Mouse (Mus musculus) layer of hippocampus, adult 2 months (tissue): ENCODE results near the gene Ppan. TPM values are rescaled to one million over a fixed set of nuclear protein-coding genes. Genes with fewer than 3 reads are reported as not detected.
A peak's percentile ranks its signal among the peaks of the same experiment; 100 is the strongest.

Experiments used
- DNase-seq, 2 experiments: peaks; one replicate each; pipeline ENCODE4 v3.0.0; 2022; ENCODE audit warnings: low spot score in 2 of 2
- H3K27ac ChIP-seq: fragments of 200-600 bp; 2 replicates; pipeline ENCODE4 v1.8.1; 2022
- H3K4me3 ChIP-seq: fragments of 200-600 bp; 2 replicates; pipeline ENCODE4 v1.8.1; 2022; ENCODE audit warnings: mild to moderate bottlenecking
- CTCF ChIP-seq: fragments of 200-600 bp; conservative IDR thresholded peaks from 2 replicates; pipeline ENCODE4 v1.8.1; 2022; ENCODE audit warnings: antibody characterized with exemption, mild to moderate bottlenecking, moderate library complexity
- microRNA-seq, 2 experiments: library from miRNA; unstranded; fragments of <30 nt; microRNA quantifications; one replicate each; pipeline ENCODE4 v1.2.0; 2021
- total RNA-seq, 2 experiments: library from RNA; stranded (reverse); gene quantifications; 2 replicates each; pipeline ENCODE4 v1.2.3; 2021

Ppan gene
- total RNA-seq, 2 experiments from 2014 or later = 27.5 to 27.6 TPM

- H3K4me3 ChIP-seq = no peak overlapping the region
- TF ChIP-seq CTCF = peak; percentile 82
- DNase-seq = peak in 1 of 2 experiments; percentile 49
- no peak overlapping the region for H3K27ac ChIP-seq
Measured at GRCm38 (mm10) chr9:20901466-20902173, 13.6 kb downstream of the Ppan start.

- no peak overlapping the region for H3K27ac ChIP-seq
- H3K4me3 ChIP-seq = no peak overlapping the region
- TF ChIP-seq CTCF = no peak
- no peak for DNase-seq
Measured at GRCm38 (mm10) chr9:20902174-20902491, 14.2 kb downstream of the Ppan start.

GRCm38 (mm10) chr9:20909948-20910347 is 22.0 kb downstream of the Ppan start:
- no peak for TF ChIP-seq CTCF
- peak in 1 of 2 experiments; percentile 44 for DNase-seq
- Histone ChIP-seq H3K4me3 (no peak overlapping the region), H3K27ac (no peak overlapping the region; the same call in 1 of the 2 replicates)

GRCm38 (mm10) chr9:20916160-20916559 is 28.2 kb downstream of the Ppan start:
- peak; percentile 69 for TF ChIP-seq CTCF
- Histone ChIP-seq H3K4me3 (no peak overlapping the region), H3K27ac (no peak overlapping the region)
- DNase-seq = no peak

DNA sequence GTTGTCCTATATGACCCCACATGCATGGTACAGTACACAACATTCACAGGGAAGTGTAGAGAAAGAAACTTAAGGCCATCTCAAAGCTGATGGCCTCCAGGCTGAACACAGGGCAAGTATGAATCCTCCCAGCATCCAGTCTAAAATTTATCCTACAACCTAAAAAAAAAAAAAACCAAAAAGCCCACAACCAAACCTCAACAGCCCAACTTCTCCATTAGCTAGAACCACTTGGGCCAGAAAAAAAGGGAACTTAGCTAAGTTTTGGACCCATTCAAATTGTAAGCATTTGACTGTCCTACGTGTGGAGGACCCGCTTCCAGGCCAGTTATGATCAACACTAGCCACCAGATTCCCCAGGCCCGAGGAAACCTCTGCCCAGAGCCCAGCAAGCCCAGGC is 35.3 kb downstream of the Ppan start:
- DNase-seq = no peak
- no peak for TF ChIP-seq CTCF
- Histone ChIP-seq H3K4me3 (no peak overlapping the region), H3K27ac (no peak overlapping the region)

Small RNAs within 50 kb of the gene (microRNA-seq; reads per million reads assigned to microRNA genes)
- 0.18 to 0.64 reads per million in 2 experiments for gene Mir7081

Other genes with a start within 250 kb of the Ppan start
- gene Ubl5, start 245.3 kb upstream of the Ppan start, total RNA-seq = 100 to 1,000 TPM; 277 to 326 TPM
- gene Fbxl12, start 243.4 kb upstream of the Ppan start, total RNA-seq = 10 to 100 TPM; 25.5 to 27.7 TPM
- 10 to 100 TPM; 32.8 to 34.0 TPM for gene Pin1, start 236.1 kb upstream of the Ppan start, total RNA-seq
- gene Olfm2, start 141.8 kb upstream of the Ppan start, total RNA-seq = 10 to 100 TPM; 31.6 to 37.6 TPM
- 1 to 10 TPM; 1.6 to 1.8 TPM for gene Col5a3, start 73.1 kb upstream of the Ppan start, total RNA-seq
- not detected for gene Rdh8, start 69.7 kb upstream of the Ppan start, total RNA-seq
- 10 to 100 TPM; 77.6 to 85.9 TPM for gene A230050P20Rik, start 19.5 kb upstream of the Ppan start, total RNA-seq
- gene Angptl6, start 8.4 kb upstream of the Ppan start, total RNA-seq = 10 to 100 TPM in 1 of 2 experiments, 1 to 10 TPM in 1; 8.9 to 10.3 TPM
- 100 to 1,000 TPM; 122 to 131 TPM for gene Eif3g, start 10.4 kb downstream of the Ppan start, total RNA-seq
- gene Dnmt1, start 71.7 kb downstream of the Ppan start, total RNA-seq = 10 to 100 TPM; 34.5 to 36.2 TPM
- 1 to 10 TPM; 1.1 to 1.6 TPM for gene S1pr2, start 88.6 kb downstream of the Ppan start, total RNA-seq
- gene Mrpl4, start 114.6 kb downstream of the Ppan start, total RNA-seq = 10 to 100 TPM; 63.8 to 64.6 TPM
- 1 to 10 TPM; 2.6 to 2.8 TPM for gene Icam1, start 127.8 kb downstream of the Ppan start, total RNA-seq
- gene Icam4, start 141.2 kb downstream of the Ppan start, total RNA-seq = under 1 TPM; 0.83 to 0.84 TPM
- gene Icam5, start 143.9 kb downstream of the Ppan start, total RNA-seq = 100 to 1,000 TPM; 363 to 382 TPM
- under 1 TPM in 1 of 2 experiments, not detected in 1; 0.71 TPM for gene Zglp1, start 178.9 kb downstream of the Ppan start, total RNA-seq
- 1 to 10 TPM in 1 of 2 experiments, under 1 TPM in 1; 0.74 to 2.7 TPM for gene Gm49373, start 184.9 kb downstream of the Ppan start, total RNA-seq
- gene Fdx1l, start 185.4 kb downstream of the Ppan start, total RNA-seq = 10 to 100 TPM; 61.1 to 62.0 TPM
- gene Gm38431, start 203.8 kb downstream of the Ppan start, total RNA-seq = 1 to 10 TPM; 2.9 to 3.8 TPM
- 10 to 100 TPM; 34.5 to 36.5 TPM for gene Raver1, start 203.8 kb downstream of the Ppan start, total RNA-seq
- gene Tyk2, start 243.1 kb downstream of the Ppan start, total RNA-seq = 10 to 100 TPM; 16.8 to 21.5 TPM